Mouse (Mus musculus): ENCODE measurements at regions not wholly inside any gene's neighbourhood (a gene's known extent, or its start where the extent isn't known, plus 50 kb on each side); places are given as distances from the start of the nearest gene placed in this dataset.
A peak's percentile ranks its signal among the peaks of the same experiment; 100 is the strongest.

GRCm38 (mm10) chr16:83250346-83250745, 422.2 kb downstream of the Gm21833 start:
- Histone ChIP-seq H3K36me3 (no peaks in the 10 kb centered on the region), H3K4me1 (replicated peaks) (no peaks in the 10 kb centered on the region), H3K27me3 (replicated peaks) (no peaks in the 10 kb centered on the region), H3K27ac (ENCODE audit: poor library complexity, severe bottlenecking) (no peak overlapping the region), H3K4me2 (no peak overlapping the region), H3K4me3 (no peak overlapping the region), H3K9ac (no peak overlapping the region), H3K9me3 (replicated peaks) (no peaks in the 10 kb centered on the region)
- WGBS: 63% methylated on average over 1 of the region's 1 CpGs
- ATAC-seq (ENCODE audit: insufficient number of reproducible peaks, low FRiP score): no peak

- no peak for ATAC-seq (ENCODE audit: insufficient number of reproducible peaks, low FRiP score)
Observed at GRCm38 (mm10) chr16:83254183-83254582, 426.0 kb downstream of the Gm21833 start.

GRCm38 (mm10) chr16:83271869-83272268, 443.7 kb downstream of the Gm21833 start:
- 0 out of 2 replicates have a peak, but pooled peaks have one; percentile 9 for ATAC-seq (ENCODE audit: insufficient number of reproducible peaks, low FRiP score)
- H3K4me3 ChIP-seq: no peak overlapping the region
- no peaks in the 10 kb centered on the region for H3K27me3 ChIP-seq (replicated peaks)
- H3K9me3 ChIP-seq (replicated peaks): no peaks in the 10 kb centered on the region
- no peak overlapping the region for H3K27ac ChIP-seq (ENCODE audit: poor library complexity, severe bottlenecking)
- no peak overlapping the region for H3K4me2 ChIP-seq
- WGBS: 98% methylated on average over 1 of the region's 1 CpGs
- no peaks in the 10 kb centered on the region for H3K36me3 ChIP-seq
- H3K9ac ChIP-seq: no peak overlapping the region
- no peaks in the 10 kb centered on the region for H3K4me1 ChIP-seq (replicated peaks)

More at GRCm38 (mm10) chr16:83254183-83254582, 426.0 kb downstream of the Gm21833 start:
- Histone ChIP-seq H3K27ac (ENCODE audit: poor library complexity, severe bottlenecking) (no peak overlapping the region), H3K4me3 (no peak overlapping the region), H3K9ac (no peak overlapping the region), H3K36me3 (no peaks in the 10 kb centered on the region), H3K4me2 (no peak overlapping the region), H3K4me1 (replicated peaks) (no peaks in the 10 kb centered on the region), H3K9me3 (replicated peaks) (no peaks in the 10 kb centered on the region), H3K27me3 (replicated peaks) (no peaks in the 10 kb centered on the region)
- 84% methylated on average over 1 of the region's 1 CpGs for WGBS

GRCm38 (mm10) chr16:83316314-83316713, 488.1 kb downstream of the Gm21833 start:
- Histone ChIP-seq H3K9ac (no peak overlapping the region), H3K9me3 (replicated peaks) (no peaks in the 10 kb centered on the region), H3K4me2 (no peak overlapping the region), H3K27me3 (replicated peaks) (no peaks in the 10 kb centered on the region), H3K27ac (ENCODE audit: poor library complexity, severe bottlenecking) (no peak overlapping the region), H3K4me1 (replicated peaks) (no peaks in the 10 kb centered on the region), H3K36me3 (no peaks in the 10 kb centered on the region), H3K4me3 (no peak overlapping the region)
- no peak for ATAC-seq (ENCODE audit: insufficient number of reproducible peaks, low FRiP score)
- 69% methylated on average over 5 of the region's 5 CpGs for WGBS

- no peak for ATAC-seq (ENCODE audit: insufficient number of reproducible peaks, low FRiP score)
- WGBS: 63% methylated on average over 2 of the region's 2 CpGs
Observed at GRCm38 (mm10) chr16:83326826-83327225, 498.6 kb downstream of the Gm21833 start.

GRCm38 (mm10) chr16:83351069-83351468, 522.9 kb downstream of the Gm21833 start:
- Histone ChIP-seq H3K27me3 (replicated peaks) (no peaks in the 10 kb centered on the region), H3K36me3 (no peaks in the 10 kb centered on the region), H3K9ac (no peak overlapping the region), H3K9me3 (replicated peaks) (no peaks in the 10 kb centered on the region), H3K4me2 (no peak overlapping the region), H3K4me3 (no peak overlapping the region), H3K27ac (ENCODE audit: poor library complexity, severe bottlenecking) (no peak overlapping the region), H3K4me1 (replicated peaks) (no peaks in the 10 kb centered on the region)
- no peak for ATAC-seq (ENCODE audit: insufficient number of reproducible peaks, low FRiP score)

More at GRCm38 (mm10) chr16:83326826-83327225, 498.6 kb downstream of the Gm21833 start:
- no peak overlapping the region for H3K9ac ChIP-seq
- no peaks in the 10 kb centered on the region for H3K9me3 ChIP-seq (replicated peaks)
- H3K27ac ChIP-seq (ENCODE audit: poor library complexity, severe bottlenecking): no peak overlapping the region
- no peak overlapping the region for H3K4me3 ChIP-seq
- no peaks in the 10 kb centered on the region for H3K4me1 ChIP-seq (replicated peaks)
- H3K4me2 ChIP-seq: no peak overlapping the region
- H3K36me3 ChIP-seq: no peaks in the 10 kb centered on the region
- no peaks in the 10 kb centered on the region for H3K27me3 ChIP-seq (replicated peaks)

- no peak overlapping the region for H3K4me2 ChIP-seq
- H3K27me3 ChIP-seq (replicated peaks): no peaks in the 10 kb centered on the region
- ATAC-seq (ENCODE audit: insufficient number of reproducible peaks, low FRiP score): no peak
- no peaks in the 10 kb centered on the region for H3K4me1 ChIP-seq (replicated peaks)
- H3K27ac ChIP-seq (ENCODE audit: poor library complexity, severe bottlenecking): no peak overlapping the region
- no peak overlapping the region for H3K4me3 ChIP-seq
- no peaks in the 10 kb centered on the region for H3K36me3 ChIP-seq
- no peaks in the 10 kb centered on the region for H3K9me3 ChIP-seq (replicated peaks)
- no peak overlapping the region for H3K9ac ChIP-seq
- WGBS: 78% methylated on average over 2 of the region's 2 CpGs
Observed at GRCm38 (mm10) chr16:83394581-83394980, 566.4 kb downstream of the Gm21833 start.

- Histone ChIP-seq H3K27me3 (replicated peaks) (no peaks in the 10 kb centered on the region), H3K4me3 (no peak overlapping the region), H3K9me3 (replicated peaks) (no peaks in the 10 kb centered on the region; the same call in 1 of the 2 replicates), H3K27ac (ENCODE audit: poor library complexity, severe bottlenecking) (no peak overlapping the region), H3K36me3 (no peaks in the 10 kb centered on the region), H3K9ac (no peak overlapping the region), H3K4me2 (no peak overlapping the region), H3K4me1 (replicated peaks) (no peaks in the 10 kb centered on the region)
- no peak for ATAC-seq (ENCODE audit: insufficient number of reproducible peaks, low FRiP score)
- 56% methylated on average over 1 of the region's 1 CpGs for WGBS
Observed at GRCm38 (mm10) chr16:83420676-83421075, 592.5 kb downstream of the Gm21833 start.

- WGBS: 71% methylated on average over 5 of the region's 5 CpGs
- H3K4me3 ChIP-seq: no peak overlapping the region
- no peaks in the 10 kb centered on the region for H3K36me3 ChIP-seq
- no peak overlapping the region for H3K9ac ChIP-seq
- H3K4me1 ChIP-seq (replicated peaks): no peaks in the 10 kb centered on the region
- no peaks in the 10 kb centered on the region for H3K27me3 ChIP-seq (replicated peaks)
- no peak for ATAC-seq (ENCODE audit: insufficient number of reproducible peaks, low FRiP score)
- no peak overlapping the region for H3K4me2 ChIP-seq
- H3K27ac ChIP-seq (ENCODE audit: poor library complexity, severe bottlenecking): no peak overlapping the region
- no peaks in the 10 kb centered on the region; the same call in 1 of the 2 replicates for H3K9me3 ChIP-seq (replicated peaks)
Observed at GRCm38 (mm10) chr16:83423096-83423495, 594.9 kb downstream of the Gm21833 start.
